Mouse (Mus musculus) liver, embryonic 14.5 days (tissue): ENCODE measurements at regions not wholly inside any gene's neighbourhood (a gene's known extent, or its start where the extent isn't known, plus 50 kb on each side); places are given as distances from the start of the nearest gene placed in this dataset.

Experiments
- CTCF ChIP-seq: IDR thresholded peaks from 2 replicates; pipeline ENCODE4 v1.5.1; 2016; ENCODE audit warnings: antibody characterized with exemption, low read depth, control low read depth
- EP300 ChIP-seq: IDR thresholded peaks from 2 replicates; pipeline ENCODE4 v1.6.1; 2016; ENCODE audit warnings: antibody characterized with exemption, low read depth

DNA sequence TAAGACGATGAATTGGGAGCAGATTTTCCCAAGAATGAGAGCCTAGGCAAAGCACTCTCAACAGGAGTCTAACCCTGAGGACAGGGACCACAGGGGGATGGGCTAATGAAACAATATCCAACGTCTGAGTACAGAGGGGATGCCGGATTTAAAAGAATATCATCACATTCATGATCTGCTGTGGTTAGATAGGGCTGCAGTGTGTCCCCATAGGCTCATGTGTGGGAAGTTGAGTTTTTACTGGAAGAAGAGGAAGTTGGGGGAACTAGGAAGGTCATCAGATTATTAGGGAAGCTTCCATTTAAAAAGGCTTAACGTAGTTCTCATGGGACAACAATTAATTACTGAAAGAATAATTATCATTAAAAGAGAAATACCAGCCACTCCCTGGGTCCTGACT lies 120.3 kb upstream of the Fmo9 start:
- TF ChIP-seq CTCF (no peak), EP300 (no peak)
